Mouse (Mus musculus): ENCODE measurements around the gene Rnf144b.

DNA sequence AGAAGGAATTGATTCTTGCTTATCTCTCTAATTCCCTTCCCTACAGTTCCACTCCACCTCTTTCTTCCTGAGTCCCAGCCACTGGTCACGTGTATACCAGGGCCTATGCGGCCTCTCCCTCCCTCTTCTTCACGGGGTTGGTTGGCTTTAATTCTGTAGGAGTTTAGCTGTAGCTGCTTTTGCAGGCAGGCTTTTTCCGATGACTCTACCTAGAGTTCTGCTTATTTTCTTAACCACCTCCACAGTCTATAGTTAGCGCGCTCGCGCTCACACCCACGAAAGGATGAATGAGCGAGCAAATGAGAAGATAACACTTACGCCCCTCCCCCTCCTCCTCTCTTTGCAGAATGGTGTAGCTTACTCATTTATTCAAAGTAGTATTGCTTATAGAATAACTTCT is 26.1 kb downstream of the Rnf144b start:
- TF ChIP-seq POLR2A (IDR thresholded peaks at IDR 0.05; ENCODE audit: insufficient read depth, low read depth, low read length) (no peak), CTCF (IDR thresholded peaks at IDR 0.05) (no peak)

All from heart, adult 2 months (tissue).